ENCODE assay signal across 8 mouse cellular contexts in genomic region chr2:35322404-35323164, GRCm38 (mm10). TPM values are rescaled to one million over a fixed set of nuclear protein-coding genes. Genes with fewer than 3 reads are reported as not detected.
A peak's percentile ranks its signal among the peaks of the same experiment; 100 is the strongest.
DNase-seq lines count a peak whose midpoint lies in the region; ATAC-seq and TF ChIP-seq lines count a peak whose summit lies in the region.
"Had no signal": no experiment of that assay in that cellular context is flagged by ENCODE, and none has a peak within 500 bp of the region (broad histone marks: within the 10 kb centered on the region; RNA-seq: fewer than 3 reads in every experiment).

No protein-coding gene starts in this region.

- no peak overlapping the region for H3K4me3 ChIP-seq in kidney, embryonic 16.5 days (ENCODE audit: low read length)
- no peak overlapping the region for H3K4me3 ChIP-seq in embryonic facial prominence, embryonic 14.5 days (ENCODE audit: low read depth, low read length)
- no peak overlapping the region for H3K4me3 ChIP-seq in intestine, embryonic 16.5 days (ENCODE audit: low read length)
- no peak overlapping the region for H3K4me3 ChIP-seq in neural tube, embryonic 15.5 days (replicated peaks)
- H3K4me3 ChIP-seq: neural tube, embryonic 12.5 days had no signal

- H3K9me3 ChIP-seq in kidney, embryonic 16.5 days (ENCODE audit: low read length), result no peaks in the 10 kb centered on the region
- no peaks in the 10 kb centered on the region for H3K9me3 ChIP-seq in embryonic facial prominence, embryonic 14.5 days (ENCODE audit: control insufficient read depth, low read length)
- H3K9me3 ChIP-seq in intestine, embryonic 16.5 days (ENCODE audit: control insufficient read depth, low read length), result no peaks in the 10 kb centered on the region
- no peaks in the 10 kb centered on the region for H3K9me3 ChIP-seq in neural tube, embryonic 15.5 days (replicated peaks)
- H3K9me3 ChIP-seq: neural tube, embryonic 12.5 days had no signal

- no peak for ATAC-seq in kidney, embryonic 16.5 days (ENCODE audit: low FRiP score, low TSS enrichment)
- peak; percentile 62 for ATAC-seq in embryonic facial prominence, embryonic 14.5 days (ENCODE audit: low read depth)
- ATAC-seq in intestine, embryonic 16.5 days, result peak; percentile 84
- ATAC-seq in neural tube, embryonic 15.5 days (ENCODE audit: low FRiP score), result peak; percentile 57; the same call in 1 of the 2 replicates

- H3K4me1 ChIP-seq in kidney, embryonic 16.5 days (ENCODE audit: insufficient read depth, low read length), result no peaks in the 10 kb centered on the region
- H3K4me1 ChIP-seq in embryonic facial prominence, embryonic 14.5 days (ENCODE audit: control insufficient read depth, insufficient read depth, low read length), result peaks cover 4% of the 10 kb centered on the region; the same call in 1 of the 2 replicates
- peaks cover 5% of the 10 kb centered on the region for H3K4me1 ChIP-seq in intestine, embryonic 16.5 days (ENCODE audit: control insufficient read depth, insufficient read depth, low read length)
- H3K4me1 ChIP-seq in neural tube, embryonic 15.5 days, result peaks cover 18% of the 10 kb centered on the region; the same call in 1 of the 2 replicates
- H3K4me1 ChIP-seq: neural tube, embryonic 12.5 days had no signal

- no peak for TF ChIP-seq POLR2A in brain, embryonic 14.5 days (IDR thresholded peaks at IDR 0.05; ENCODE audit: borderline replicate concordance, extremely low read depth, insufficient read depth, insufficient read length, poor library complexity, severe bottlenecking)

- H3K27ac ChIP-seq in kidney, embryonic 16.5 days (ENCODE audit: low read length), result no peak overlapping the region
- H3K27ac ChIP-seq in embryonic facial prominence, embryonic 14.5 days (replicated peaks; ENCODE audit: low read depth, low read length), result 0 out of 2 replicates have a peak overlapping the region, but pooled peaks have one; percentile 4
- no peak overlapping the region for H3K27ac ChIP-seq in intestine, embryonic 16.5 days (ENCODE audit: low read length)
- peak overlapping the region; percentile 56 for H3K27ac ChIP-seq in neural tube, embryonic 15.5 days (replicated peaks)
- H3K27ac ChIP-seq: neural tube, embryonic 12.5 days had no signal

- peak; percentile 33 to 43 for DNase-seq in kidney, postnatal 4 days
- DNase-seq in brain, embryonic 14.5 days (ENCODE audit: low read depth), result peak; percentile 84
- peak; percentile 61 for DNase-seq in embryonic facial prominence, embryonic 14.5 days (ENCODE audit: low spot score)
- DNase-seq in thymus, postnatal 4 days, result no peak

- H3K36me3 ChIP-seq in kidney, embryonic 16.5 days (ENCODE audit: insufficient read depth, low read length), result no peaks in the 10 kb centered on the region
- H3K36me3 ChIP-seq in embryonic facial prominence, embryonic 14.5 days (ENCODE audit: control insufficient read depth, insufficient read depth, low read length), result 0 out of 2 replicates have a peak, but pooled peaks cover 5% of the 10 kb centered on the region
- no peaks in the 10 kb centered on the region for H3K36me3 ChIP-seq in intestine, embryonic 16.5 days (ENCODE audit: control insufficient read depth, insufficient read depth, low read length)
- no peaks in the 10 kb centered on the region for H3K36me3 ChIP-seq in neural tube, embryonic 15.5 days
- H3K36me3 ChIP-seq: neural tube, embryonic 12.5 days had no signal

- H3K4me2 ChIP-seq in kidney, embryonic 16.5 days (replicated peaks; ENCODE audit: low read depth, low read length), result no peak overlapping the region
- H3K4me2 ChIP-seq in embryonic facial prominence, embryonic 14.5 days (ENCODE audit: low read depth, low read length), result no peak overlapping the region
- no peak overlapping the region for H3K4me2 ChIP-seq in intestine, embryonic 16.5 days (ENCODE audit: low read depth, low read length)
- no peak overlapping the region for H3K4me2 ChIP-seq in neural tube, embryonic 15.5 days
- H3K4me2 ChIP-seq: neural tube, embryonic 12.5 days had no signal

- 65% methylated on average over 10 of the region's 10 CpGs for WGBS in kidney, embryonic 16.5 days
- 59% methylated on average over 10 of the region's 10 CpGs for WGBS in embryonic facial prominence, embryonic 14.5 days
- 64% methylated on average over 10 of the region's 10 CpGs for WGBS in intestine, embryonic 16.5 days
- 59% methylated on average over 10 of the region's 10 CpGs for WGBS in neural tube, embryonic 15.5 days

- no peak for TF ChIP-seq CTCF in brain, embryonic 14.5 days (IDR thresholded peaks at IDR 0.05; ENCODE audit: borderline replicate concordance, extremely low read depth, insufficient read depth, insufficient read length)

- no peaks in the 10 kb centered on the region for H3K27me3 ChIP-seq in kidney, embryonic 16.5 days (ENCODE audit: insufficient read depth, low read length)
- no peaks in the 10 kb centered on the region for H3K27me3 ChIP-seq in embryonic facial prominence, embryonic 14.5 days (replicated peaks; ENCODE audit: control insufficient read depth, insufficient read depth, low read length)
- no peaks in the 10 kb centered on the region for H3K27me3 ChIP-seq in intestine, embryonic 16.5 days (replicated peaks; ENCODE audit: control insufficient read depth, insufficient read depth, low read length)
- H3K27me3 ChIP-seq in neural tube, embryonic 15.5 days (replicated peaks), result no peaks in the 10 kb centered on the region
- H3K27me3 ChIP-seq: neural tube, embryonic 12.5 days had no signal

- H3K9ac ChIP-seq in kidney, embryonic 16.5 days (replicated peaks; ENCODE audit: low read length), result no peak overlapping the region
- no peak overlapping the region for H3K9ac ChIP-seq in embryonic facial prominence, embryonic 14.5 days (ENCODE audit: low read depth, low read length)
- no peak overlapping the region for H3K9ac ChIP-seq in intestine, embryonic 16.5 days (ENCODE audit: low read depth, low read length)
- no peak overlapping the region for H3K9ac ChIP-seq in neural tube, embryonic 15.5 days (replicated peaks)
- H3K9ac ChIP-seq: neural tube, embryonic 12.5 days had no signal

RNA-seq across cellular contexts. Expression of gene Stom, which starts 14.2 kb away (rescaled TPM):
- polyA plus RNA-seq in kidney, embryonic 16.5 days (2015; fragmentation: Nextera tagmentation; extraction: Ambion mirVana), result 36.9 and 40.4 TPM in 2 replicates
- polyA plus RNA-seq in brain, embryonic 14.5 days (2012; rRNA removed), result 8.2 and 11.6 TPM in 2 replicates
- polyA plus RNA-seq in embryonic facial prominence, embryonic 14.5 days (2014; fragmentation: Nextera tagmentation; extraction: Ambion mirVana), result 30.2 and 33.2 TPM in 2 replicates
- 64.7 and 66.0 TPM in 2 replicates for polyA plus RNA-seq in intestine, embryonic 16.5 days (2015; fragmentation: Nextera tagmentation; extraction: Ambion mirVana)
- 17.6 and 27.4 TPM in 2 replicates for polyA plus RNA-seq in neural tube, embryonic 15.5 days (2015; fragmentation: Nextera tagmentation; extraction: Ambion mirVana)

RNA-seq across cellular contexts. Expression of gene 4930568D16Rik, which starts 44.9 kb away (rescaled TPM):
- not detected in 2 replicates for polyA plus RNA-seq in kidney, embryonic 16.5 days (2015; fragmentation: Nextera tagmentation; extraction: Ambion mirVana)
- polyA plus RNA-seq in brain, embryonic 14.5 days (2012; rRNA removed), result not detected in 2 replicates
- polyA plus RNA-seq in embryonic facial prominence, embryonic 14.5 days (2014; fragmentation: Nextera tagmentation; extraction: Ambion mirVana), result not detected in 2 replicates
- not detected in 2 replicates for polyA plus RNA-seq in intestine, embryonic 16.5 days (2015; fragmentation: Nextera tagmentation; extraction: Ambion mirVana)
- not detected in 2 replicates for polyA plus RNA-seq in neural tube, embryonic 15.5 days (2015; fragmentation: Nextera tagmentation; extraction: Ambion mirVana)
- polyA plus RNA-seq: neural tube, embryonic 12.5 days had no signal

Comparison
In these comparisons a context has a peak if more than half of its experiments do, and no peak if none do; other contexts are left out.
1. H3K27ac ChIP-seq: peak in embryonic facial prominence, embryonic 14.5 days (single experiment) and neural tube, embryonic 15.5 days (single experiment); none in kidney, embryonic 16.5 days (single experiment) and intestine, embryonic 16.5 days (single experiment).